Mouse (Mus musculus) embryo, embryonic 11 days (tissue): ENCODE results near the gene Gm8926.
"Not testable (repeated sequence)": the region's sequence is repeated elsewhere in the genome, so short reads cannot be mapped to it uniquely, and the experiment has no call there.

ENCODE experiments used
- DNase-seq: peaks from one replicate; pipeline ENCODE4 v3.0.0-alpha.2; 2015

Gm8926 gene

DNA sequence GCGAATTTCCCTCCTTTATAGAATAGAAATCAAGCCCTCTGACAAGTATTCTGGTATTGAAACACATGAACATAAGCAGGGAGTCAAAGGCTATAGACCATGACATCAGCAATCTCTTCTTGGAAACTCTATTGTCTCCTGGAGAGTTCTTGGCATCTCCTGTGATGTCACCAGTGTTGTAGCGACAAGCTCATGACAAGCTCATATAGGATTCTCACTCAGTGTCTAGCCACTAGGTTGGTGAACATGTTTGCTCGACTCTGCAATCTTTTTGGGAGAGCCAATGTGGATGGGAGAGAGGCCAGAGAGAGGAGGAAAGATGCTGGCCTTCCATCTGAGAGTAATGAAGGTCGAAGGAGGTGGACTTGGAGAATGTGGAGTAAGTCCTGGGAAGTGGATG lies at the start of gene Gm8926:
TSS of gene Gm8926 (plus strand) at position 301 of the 400 bp plus-strand sequence.
- DNase-seq, result not testable (repeated sequence)
